Mouse (Mus musculus): ENCODE results near the gene B130006D01Rik.
"Not testable (repeated sequence)": the region's sequence is repeated elsewhere in the genome, so short reads cannot be mapped to it uniquely, and the experiment has no call there.

The B130006D01Rik gene

DNA sequence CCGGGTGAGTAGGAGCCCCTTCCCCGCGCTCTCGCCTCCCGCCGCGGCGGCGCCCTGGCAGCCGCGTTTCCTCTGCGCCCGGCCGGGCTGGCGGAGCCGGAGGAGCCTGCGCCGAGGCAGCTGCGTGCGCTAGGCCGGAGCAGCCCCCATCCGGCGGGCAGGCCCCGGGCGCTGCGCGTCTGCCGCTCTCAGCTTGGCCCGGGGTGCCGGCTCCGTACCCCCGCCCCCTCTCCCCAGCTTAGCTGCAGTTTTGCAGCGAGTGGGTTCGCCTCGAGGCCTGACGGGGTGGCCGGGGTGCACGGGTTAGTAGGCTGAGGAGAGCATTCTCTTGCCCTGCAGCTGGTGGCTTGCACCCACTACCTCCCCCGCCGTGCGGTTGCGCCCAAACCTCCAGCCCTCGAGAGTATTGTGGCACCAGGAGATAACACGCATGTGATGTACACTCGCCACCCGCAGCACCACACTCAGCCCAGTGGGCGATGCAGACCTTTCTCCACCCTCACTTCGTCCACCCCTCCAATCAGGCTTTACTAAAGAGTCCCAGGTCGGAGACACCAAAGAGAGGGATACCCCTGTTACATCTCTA, 10.1 kb upstream of the B130006D01Rik start:
- no peak for DNase-seq (ENCODE audit: low read depth, low spot score)

DNA sequence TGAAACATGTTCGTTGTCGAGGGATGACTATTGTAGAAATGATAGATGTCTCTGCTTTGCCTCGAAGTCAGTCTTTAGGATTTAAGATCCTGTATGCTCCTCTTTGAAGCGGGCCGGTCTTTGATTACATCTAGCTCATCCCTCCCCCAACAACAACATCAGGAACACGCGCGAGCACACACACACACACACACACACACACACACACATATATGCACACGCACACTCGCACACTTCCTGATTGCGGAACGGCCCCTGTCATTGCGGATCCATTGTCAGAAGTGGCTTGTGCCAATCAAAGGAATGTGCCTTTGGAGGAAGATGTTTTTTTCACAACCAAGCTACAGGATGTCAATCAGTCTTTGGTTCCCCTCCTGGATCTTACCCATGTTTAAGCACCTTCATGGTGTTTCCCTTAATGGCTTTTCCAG, 9.6 kb upstream of the B130006D01Rik start:
- no peak for DNase-seq (ENCODE audit: low read depth, low spot score)

DNA sequence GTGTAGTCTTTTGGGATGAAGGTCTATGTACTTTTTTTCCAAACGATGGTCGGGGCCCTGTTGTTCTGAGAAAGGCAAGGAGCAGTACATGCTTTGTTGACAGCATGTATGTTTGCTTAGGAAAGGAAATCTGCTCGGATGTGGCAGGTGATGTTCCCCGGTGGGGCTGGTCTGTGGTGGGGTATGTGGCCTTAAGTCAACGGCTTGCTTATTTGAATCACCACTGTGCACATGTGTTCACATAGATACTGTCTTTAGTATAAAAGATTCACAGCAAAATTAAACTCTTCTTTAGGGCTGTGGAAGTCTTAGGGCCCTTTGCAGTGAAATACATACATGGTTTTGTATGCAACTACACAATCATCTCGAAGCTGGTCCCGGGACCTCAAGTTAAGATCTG, 9.0 kb upstream of the B130006D01Rik start:
- DNase-seq (ENCODE audit: low read depth, low spot score): no peak

DNA sequence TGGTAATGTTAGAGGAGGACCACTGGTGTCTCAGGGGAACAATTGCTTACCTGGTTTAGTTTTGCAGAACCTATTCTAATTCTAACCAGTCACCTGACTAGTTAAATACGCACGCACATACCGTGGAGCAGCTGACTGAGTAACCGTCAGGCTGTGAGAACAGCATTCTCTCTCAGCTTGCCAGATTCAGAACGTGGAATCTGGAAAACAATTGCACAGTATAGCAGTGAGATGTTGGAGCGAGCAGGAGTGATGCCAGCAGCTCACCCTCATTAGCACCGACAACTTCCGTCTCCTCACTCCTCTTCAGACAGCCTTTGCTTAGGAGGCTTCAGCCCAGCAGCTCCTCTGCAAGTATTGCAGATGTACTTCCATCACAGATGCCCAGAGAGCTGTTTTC, 7.3 kb upstream of the B130006D01Rik start:
- DNase-seq (ENCODE audit: low read depth, low spot score): no peak

DNA sequence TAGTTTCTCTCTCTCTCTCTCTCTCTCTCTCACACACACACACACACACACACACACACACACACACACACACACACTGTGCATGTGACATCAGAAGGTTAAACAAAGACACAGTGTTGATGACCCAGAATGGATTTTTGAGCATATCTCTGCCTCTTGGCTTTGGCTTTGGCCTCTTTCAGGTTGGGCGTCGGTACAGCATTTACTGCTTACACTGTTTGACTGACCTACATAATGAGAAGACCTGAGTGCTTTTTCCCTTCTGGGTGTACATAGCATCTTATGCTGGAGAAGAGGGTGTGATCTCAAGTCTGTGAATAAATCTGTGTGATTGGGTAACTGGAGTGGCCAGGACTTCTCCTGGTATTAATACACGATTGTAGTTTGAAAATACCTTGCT, 4.0 kb upstream of the B130006D01Rik start:
- no peak for DNase-seq (ENCODE audit: low read depth, low spot score)

DNA sequence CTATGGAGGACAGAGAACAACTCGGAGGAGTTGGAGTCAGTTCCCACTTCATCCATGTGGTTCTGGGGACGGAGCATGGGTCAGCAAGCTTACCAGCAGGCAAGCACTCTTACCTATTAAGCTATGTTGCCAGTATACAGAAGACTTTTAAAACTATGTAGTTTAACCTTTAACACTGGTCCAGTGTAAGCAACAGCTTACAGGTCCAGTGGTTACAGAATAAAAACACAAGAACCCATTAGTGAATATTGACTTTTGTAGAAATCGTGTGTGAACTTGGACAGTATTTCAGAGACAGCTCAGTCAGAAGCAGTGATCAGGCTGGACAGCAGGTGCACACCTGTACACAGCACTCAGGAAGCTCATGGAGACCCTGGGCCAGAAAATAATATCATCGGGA, 1.1 kb downstream of the B130006D01Rik start:
- no peak for DNase-seq (ENCODE audit: low read depth, low spot score)

DNA sequence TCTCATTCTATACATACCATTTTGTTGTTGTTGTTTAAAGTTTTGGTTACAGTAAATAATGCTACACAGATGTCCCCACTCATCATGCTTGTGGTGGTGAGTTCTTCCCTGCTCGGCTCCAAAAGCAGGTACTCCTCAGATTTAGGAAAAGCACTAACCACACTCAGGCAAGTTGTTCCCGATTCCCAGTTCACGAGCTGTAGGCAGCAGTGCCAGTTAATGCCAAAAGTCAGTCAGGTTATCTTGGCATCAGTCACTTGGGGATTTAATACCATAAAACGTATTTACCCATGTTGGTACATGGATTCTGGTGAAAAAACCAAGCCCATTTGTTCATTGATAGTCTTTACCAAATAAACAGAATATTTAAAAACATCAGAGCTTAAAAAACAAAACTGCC, 2.8 kb downstream of the B130006D01Rik start:
- DNase-seq (ENCODE audit: low read depth, low spot score): no peak

DNA sequence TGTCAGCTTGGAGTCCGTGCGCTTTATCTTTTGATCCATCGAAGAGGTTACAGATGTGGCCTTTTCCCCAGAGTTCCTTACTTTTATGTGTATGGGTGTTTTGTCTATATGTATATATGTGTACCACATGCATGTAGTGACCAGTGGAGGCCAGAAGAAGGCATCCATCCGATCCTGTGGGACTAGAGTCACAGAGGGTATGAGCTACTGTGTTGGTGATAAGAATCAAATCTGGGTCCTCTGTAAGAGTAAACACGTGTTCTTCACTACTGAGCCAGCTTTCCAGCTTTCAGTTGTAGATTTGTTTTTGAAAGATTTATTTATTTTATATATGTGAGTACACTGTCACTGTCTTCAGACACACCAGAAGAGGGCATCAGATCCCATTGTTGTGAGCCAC, 4.6 kb downstream of the B130006D01Rik start:
- no peak for DNase-seq (ENCODE audit: low read depth, low spot score)

DNA sequence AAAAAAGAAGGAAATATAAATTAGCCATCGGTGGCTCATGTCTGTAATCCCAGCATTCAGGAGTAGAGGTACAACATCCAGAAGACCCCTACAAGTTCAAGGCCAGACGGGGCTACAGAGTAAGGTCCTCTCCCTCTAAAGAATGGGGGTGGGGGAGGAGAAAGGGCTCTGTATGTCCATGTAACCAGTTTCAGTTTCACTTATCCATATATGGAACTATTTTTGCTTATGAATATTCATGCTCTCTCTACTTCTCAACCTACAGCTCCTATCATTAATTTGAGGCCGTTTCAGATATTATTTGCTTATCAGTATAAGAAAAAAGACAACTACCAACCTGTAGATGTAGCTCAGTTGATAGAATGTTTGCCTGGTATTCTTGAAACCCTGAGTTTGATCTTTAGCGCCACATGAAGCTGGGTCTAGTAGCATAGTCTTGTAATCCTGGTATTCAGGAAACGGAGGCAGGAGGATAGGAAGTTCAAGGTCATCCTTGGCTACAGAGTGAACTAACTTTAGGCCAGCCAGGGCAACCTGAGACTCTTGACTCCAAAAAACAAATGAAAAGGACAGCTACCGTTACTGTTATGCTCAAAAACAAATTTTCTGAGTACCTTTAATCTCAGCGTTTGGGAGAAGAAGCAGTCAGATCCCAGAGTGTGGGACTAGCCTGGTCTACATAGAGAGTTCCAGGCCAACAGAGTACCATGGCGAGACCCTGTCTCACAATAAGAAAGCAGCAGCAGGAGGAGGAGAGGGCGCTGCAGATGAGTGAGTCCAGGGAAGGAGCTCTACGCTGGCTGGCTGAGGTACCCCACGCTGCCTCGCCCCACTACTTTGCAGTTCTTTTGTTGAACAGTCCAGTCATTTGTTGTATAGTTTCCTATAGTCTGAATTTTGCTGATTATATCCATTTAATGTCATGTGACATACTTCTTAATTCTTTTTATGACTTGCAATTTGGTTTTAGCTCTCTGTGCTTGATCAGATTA, 5.8 kb downstream of the B130006D01Rik start:
- DNase-seq (ENCODE audit: low read depth, low spot score): no peak

DNA sequence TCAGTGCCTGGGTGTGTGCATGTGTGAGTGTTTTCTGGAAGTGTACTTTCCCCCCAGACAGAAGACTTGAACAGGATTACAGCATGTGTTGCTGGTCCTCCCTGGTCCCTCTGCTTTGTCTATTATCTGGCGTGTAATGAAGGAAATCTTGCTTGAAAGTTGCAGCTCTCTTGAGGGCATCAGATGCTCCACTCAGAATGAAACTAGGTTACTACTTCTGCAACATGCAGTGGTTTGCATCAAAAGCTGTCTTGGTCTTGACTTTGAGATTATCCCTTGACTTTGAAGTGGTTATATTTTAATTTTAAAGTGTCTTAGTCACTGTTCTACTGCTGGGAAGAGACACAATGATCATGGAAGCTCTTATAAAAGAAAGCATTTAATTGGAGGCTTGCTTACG, 11.1 kb downstream of the B130006D01Rik start:
- DNase-seq (ENCODE audit: low read depth, low spot score): no peak

DNA sequence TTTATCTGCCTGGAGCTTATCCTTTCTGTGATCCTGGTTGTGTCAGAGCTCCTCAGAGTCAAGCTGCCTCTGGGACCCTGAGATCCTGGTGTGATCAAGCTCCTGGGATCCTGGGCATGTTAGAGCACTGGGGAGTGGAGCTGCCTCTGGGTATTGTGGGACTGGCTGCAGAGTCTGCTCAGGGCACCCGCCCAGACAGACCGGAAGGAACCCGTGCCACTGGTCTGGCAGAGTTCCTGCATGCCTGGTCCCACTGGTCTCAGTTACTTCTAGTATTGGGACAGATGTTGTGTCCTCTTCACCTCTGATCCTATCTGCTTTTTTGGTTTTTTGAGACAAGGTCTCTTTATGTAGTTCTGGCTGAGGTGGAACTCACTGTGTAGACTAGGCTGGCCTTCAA, 14.4 kb downstream of the B130006D01Rik start:
- DNase-seq (ENCODE audit: low read depth, low spot score): no peak

DNA sequence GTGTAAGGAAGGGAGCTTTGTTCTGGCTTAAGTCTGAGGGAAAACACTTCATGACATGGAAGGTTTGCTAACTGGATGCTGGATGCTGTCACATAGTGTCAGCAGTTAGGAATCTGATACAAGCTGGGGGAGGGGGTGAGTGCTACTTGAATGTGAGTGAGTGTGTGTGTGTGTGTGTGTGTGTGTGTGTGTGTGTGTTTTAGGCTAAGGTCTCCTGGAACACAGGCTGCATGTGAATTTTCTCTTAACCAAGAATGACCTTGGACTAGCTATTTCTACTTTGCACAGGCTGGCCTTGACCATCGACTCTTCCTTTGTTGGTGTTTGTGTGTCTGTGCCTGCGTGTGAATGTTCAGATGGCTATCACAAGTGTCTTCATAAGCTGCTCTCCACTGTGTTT, 21.1 kb downstream of the B130006D01Rik start:
- DNase-seq (ENCODE audit: low read depth, low spot score): no peak

DNA sequence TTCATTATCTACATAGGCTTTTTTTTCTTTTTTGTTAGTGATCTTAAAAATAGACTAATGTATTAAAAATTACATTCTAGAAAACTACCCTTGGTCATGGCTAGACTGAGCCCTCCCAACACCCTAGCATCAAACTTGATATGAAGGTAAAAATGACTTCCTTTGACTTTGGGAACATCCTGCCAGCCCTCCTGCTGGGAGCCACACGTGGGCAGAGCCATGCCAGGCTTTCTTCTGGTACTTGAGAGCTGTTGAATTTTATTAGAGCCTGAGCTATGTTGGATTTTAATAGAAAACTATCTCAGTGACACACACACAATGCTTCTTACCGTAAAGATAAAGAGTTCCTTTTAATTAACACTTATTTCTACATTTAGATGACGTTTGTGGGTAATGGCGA, 23.4 kb downstream of the B130006D01Rik start:
- DNase-seq (ENCODE audit: low read depth, low spot score): no peak

DNA sequence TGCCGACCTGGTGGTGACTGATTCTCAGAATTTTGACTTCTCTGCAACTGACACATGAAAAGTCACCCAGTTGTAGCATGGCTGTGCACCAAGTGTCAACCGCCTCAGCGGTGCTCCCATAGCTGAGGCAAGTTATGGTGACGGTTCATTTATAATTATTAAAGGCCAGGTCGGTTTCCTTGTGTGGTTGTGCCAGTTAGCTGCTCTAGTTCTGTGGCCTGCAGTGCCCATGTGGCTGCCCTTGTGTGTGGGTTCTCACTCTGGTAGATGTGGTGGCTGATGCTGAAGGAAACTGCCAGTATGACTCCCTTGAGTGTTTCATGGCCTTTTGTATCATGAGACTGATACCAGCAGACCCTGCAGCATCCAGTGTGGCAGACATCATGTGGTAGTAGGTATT, 24.9 kb downstream of the B130006D01Rik start:
- DNase-seq (ENCODE audit: low read depth, low spot score): no peak

DNA sequence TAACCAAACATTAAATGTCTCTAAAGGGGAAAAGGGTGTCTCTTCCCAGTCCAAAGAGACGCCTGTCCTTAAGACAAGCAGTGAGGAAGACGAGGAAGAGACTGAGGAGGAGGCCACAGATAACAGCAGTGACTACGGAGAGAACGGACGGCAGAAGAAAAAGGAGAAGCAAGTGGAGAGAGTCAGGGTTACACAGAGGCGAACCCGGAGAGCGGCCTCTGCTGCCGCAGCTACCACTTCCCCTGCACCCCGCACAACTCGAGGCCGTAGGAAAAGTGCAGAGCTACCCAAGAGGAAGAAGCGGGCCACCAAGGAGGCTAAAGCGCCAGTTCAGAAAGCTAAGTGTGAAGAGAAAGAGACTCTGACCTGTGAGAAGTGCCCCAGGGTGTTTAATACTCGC, 26.2 kb downstream of the B130006D01Rik start:
- no peak for DNase-seq (ENCODE audit: low read depth, low spot score)

DNA sequence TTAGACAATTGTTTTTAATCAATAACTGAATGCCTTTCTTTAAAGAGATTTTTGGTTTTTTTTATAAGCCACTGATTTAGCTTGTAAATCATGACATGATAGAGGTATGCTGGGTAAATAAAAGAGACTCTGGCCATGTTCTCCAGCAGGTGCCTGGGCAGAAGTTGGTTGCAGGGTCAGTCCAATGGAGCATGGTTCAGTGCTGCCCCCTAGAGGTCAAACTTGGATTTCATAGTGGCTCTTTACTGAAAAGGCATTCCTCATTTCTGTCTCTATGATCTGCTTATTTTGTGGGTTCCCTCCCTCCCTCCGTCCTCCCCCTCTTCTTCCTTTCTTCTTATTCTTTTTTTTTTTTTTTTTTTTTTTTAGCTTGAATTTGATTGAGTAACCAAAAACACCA, 27.6 kb downstream of the B130006D01Rik start:
- peak; percentile 63 for DNase-seq (ENCODE audit: low read depth, low spot score)

DNA sequence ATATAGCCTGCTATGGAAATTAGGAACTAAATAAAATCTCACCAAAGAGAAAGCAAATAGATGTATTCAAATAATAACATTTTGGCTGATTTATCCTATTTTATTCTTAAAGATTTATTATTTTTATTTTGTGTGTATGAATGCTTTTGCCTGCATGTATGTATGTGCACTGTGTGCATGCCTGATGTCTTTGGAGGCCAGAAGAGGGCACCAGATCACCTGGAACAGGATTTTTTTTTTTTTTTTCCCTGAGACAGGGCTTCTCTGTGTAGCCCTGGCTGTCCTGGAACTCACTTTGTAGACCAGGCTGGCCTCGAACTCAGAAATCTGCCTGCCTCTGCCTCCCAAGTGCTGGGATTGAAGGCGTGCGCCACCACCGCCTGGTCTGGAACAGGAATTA, 31.8 kb downstream of the B130006D01Rik start:
- not testable (repeated sequence) for DNase-seq (ENCODE audit: low read depth, low spot score)

DNA sequence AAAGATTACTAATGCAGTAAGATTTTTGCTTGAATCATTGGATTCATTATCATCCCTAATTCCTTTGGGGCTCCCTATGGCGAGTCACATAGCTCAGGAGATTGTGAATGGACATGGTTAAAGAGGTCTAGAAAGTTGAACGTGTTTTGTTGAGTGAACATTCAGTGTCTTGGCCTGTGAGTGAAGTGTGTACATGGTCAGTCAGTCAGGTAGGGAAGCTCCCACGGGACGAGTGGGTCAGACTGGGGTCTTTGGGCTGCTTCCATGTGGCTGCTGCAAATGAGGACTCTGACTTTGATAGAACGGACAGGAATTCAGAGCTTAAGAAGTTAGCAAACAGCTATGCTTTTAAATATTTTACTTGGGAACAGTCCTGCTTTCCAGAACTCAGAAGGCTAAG, 37.1 kb downstream of the B130006D01Rik start:
- no peak for DNase-seq (ENCODE audit: low read depth, low spot score)

DNA sequence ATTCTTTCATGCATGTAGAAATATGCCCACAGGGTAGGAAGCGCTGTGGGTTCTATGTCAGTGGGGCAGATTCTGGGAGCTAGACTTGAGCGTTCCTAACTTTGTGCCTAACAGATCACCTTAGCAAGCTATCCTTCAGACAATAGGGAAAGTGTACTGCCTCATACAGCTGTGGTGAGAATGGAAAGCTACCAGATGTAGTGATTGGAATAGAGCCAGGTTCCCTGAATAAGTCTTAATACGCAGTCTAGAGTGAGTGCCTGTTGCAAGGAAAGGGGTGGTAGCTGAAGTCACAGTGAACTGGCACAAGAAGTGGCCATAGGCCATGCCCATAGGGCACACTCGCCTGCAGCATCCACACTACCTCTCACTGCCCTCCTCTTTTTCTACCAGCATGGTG, 39.6 kb downstream of the B130006D01Rik start:
- DNase-seq (ENCODE audit: low read depth, low spot score): no peak

DNA sequence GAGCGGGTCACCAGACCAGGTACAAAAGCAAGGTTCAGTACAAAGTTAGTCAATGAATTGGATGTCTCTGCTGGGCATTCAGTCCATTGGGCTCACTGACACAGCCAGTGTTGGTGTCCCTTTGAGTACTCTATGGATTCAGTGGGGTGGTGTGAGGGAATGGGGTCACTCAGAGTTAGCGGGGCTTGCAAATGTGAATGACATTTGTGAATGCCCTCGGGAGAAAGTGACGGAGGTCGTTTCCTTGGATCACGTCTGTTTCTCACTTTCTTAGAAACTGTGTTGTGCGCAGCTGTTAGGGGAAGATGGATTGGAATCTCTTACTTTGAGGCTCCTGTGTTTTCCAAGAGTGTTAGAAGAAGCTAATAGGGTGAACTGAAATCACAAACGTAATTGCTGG, 41.4 kb downstream of the B130006D01Rik start:
- no peak for DNase-seq (ENCODE audit: low read depth, low spot score)

DNA sequence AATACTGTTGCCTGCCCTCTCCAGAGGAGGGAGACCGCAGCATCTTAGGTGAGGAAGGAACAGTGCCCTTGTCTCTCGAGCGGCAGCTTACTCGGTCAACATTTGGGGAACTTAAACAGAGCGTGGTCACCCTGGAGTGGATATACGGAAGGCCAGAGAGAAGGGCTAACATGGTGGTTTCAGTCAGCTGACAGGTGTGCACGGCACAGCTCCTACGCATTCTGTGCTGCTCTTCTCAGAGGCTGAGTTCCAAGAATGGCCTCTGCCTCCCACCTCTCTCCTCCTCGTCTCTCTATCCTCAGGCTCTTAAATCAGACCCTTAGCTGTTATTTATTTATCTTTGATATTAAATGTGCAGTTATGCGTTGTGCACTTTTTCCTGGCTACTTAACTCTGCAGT, 41.9 kb downstream of the B130006D01Rik start:
- DNase-seq (ENCODE audit: low read depth, low spot score): no peak

DNA sequence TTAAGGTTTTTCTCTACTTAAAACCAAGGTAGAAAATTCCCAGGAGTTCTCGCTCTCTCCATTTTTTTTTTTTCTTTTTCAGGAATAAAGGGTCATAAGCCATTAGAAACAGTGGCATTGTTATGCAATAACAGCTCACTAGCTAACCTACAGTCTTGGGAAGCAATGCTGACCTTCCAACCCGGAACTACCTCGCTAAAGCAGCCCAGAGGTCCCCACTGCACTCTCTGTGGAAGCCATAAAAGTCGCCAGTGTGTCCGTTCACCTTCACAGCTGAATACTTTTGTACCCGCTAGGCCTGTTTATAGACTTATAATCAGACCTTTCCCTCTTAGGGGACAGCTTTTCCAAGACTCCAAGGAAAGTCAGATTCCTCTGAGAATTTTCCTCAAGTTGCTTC, 44.9 kb downstream of the B130006D01Rik start:
- no peak for DNase-seq (ENCODE audit: low read depth, low spot score)

DNA sequence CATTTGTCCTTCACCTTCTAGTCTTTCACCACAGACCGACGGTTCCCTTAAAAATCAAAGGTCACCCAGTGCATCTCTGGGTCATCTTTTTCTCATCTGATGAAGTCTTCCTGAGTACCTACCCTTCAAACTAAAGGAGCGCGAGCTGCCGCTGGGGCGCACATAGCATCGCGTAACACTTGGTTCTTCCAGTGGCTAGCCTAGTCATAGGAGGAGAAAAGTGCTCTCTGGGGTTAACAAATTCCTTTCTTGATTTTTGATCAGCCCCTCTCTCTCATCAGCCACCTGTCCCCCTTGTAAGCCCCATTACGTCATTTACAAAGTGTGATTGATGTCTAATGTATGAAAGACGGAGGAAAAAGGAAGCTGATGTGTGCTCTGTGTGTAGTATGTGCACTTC, 45.8 kb downstream of the B130006D01Rik start:
- DNase-seq (ENCODE audit: low read depth, low spot score): no peak
